Mouse (Mus musculus) kidney, embryonic 16.5 days (tissue): ENCODE measurements around the gene Robo2. TPM values are rescaled to one million over a fixed set of nuclear protein-coding genes. Genes with fewer than 3 reads are reported as not detected.
A peak's percentile ranks its signal among the peaks of the same experiment; 100 is the strongest.

Source experiments
- ATAC-seq: fragments of 200-750 bp; cut with Nextera tagmentation; 2 replicates; pipeline ENCODE4 v1.8.0; 2017; ENCODE audit warnings: moderate TSS enrichment; ENCODE audit not compliant: low FRiP score, low TSS enrichment
- H3K27ac ChIP-seq: fragments of 300-500 bp; sonication (generic); 2 replicates; pipeline ENCODE4 v1.5.1; 2014; ENCODE audit warnings: low read length
- H3K27me3 ChIP-seq: fragments of 300-500 bp; sonication (generic); 2 replicates; pipeline ENCODE4 v1.6.1; 2014; ENCODE audit warnings: low read length, control low read depth, mixed read lengths; ENCODE audit not compliant: insufficient read depth
- H3K36me3 ChIP-seq: fragments of 300-500 bp; sonication (generic); 2 replicates; pipeline ENCODE4 v1.6.1; 2014; ENCODE audit warnings: low read length, control low read depth, mixed read lengths; ENCODE audit not compliant: insufficient read depth
- H3K4me1 ChIP-seq: fragments of 300-500 bp; sonication (generic); 2 replicates; pipeline ENCODE4 v1.6.1; 2014; ENCODE audit warnings: low read length, control low read depth, mixed read lengths; ENCODE audit not compliant: insufficient read depth
- H3K4me2 ChIP-seq: fragments of 300-500 bp; sonication (generic); replicated peaks from 2 replicates; pipeline ENCODE4 v1.6.1; 2014; ENCODE audit warnings: low read depth, low read length
- H3K4me3 ChIP-seq: fragments of 300-500 bp; sonication (generic); 2 replicates; pipeline ENCODE4 v1.5.1; 2014; ENCODE audit warnings: mild to moderate bottlenecking, low read length
- H3K9ac ChIP-seq: fragments of 300-500 bp; sonication (generic); replicated peaks from 2 replicates; pipeline ENCODE4 v1.6.1; 2014; ENCODE audit warnings: low read length
- H3K9me3 ChIP-seq: fragments of 300-500 bp; sonication (generic); 2 replicates; pipeline ENCODE4 v1.6.1; 2016; ENCODE audit warnings: low read length, control low read depth
- WGBS: fragments of 180-500 bp; shearing (Covaris S2); extraction: QIAGEN DNeasy Blood & Tissue Kit; methylation state at CpG from one replicate; pipeline ENCODE4 v1.1.7; 2014; 5-methylcytosine and 5-hydroxymethylcytosine counted together
- polyA plus RNA-seq: library from polyadenylated mRNA; unstranded; fragments of >200 nt; fragmentation: Nextera tagmentation; extraction: Ambion mirVana; gene quantifications from 2 replicates; pipeline ENCODE4 v1.2.1, GENCODE M21; 2015

The Robo2 gene
- polyA plus RNA-seq, 1 experiment from 2014 or later: 83.4 TPM

DNA sequence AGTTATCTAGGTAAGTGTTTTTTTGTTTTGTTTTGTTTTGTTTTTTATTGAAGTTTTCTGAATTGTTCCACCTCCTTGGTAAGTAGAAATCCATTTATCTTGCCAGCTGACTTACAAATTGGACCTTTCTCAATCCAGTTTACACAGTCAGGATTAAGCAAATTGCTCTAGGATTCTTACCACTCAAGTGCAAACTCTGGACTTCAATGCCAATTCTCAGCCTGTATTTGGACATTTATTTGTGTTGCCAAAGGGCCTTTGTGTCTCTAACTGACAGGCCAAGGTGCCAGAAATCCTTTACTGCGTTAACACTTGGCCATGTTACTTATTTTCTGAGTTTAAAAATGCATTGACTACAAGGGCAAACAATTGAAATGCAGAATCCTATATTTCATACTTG lies 38.7 kb downstream of the Robo2 start:
- WGBS: 88% methylated on average over 1 of the region's 1 CpGs
- H3K4me1 ChIP-seq: no peaks in the 10 kb centered on the region
- H3K27me3 ChIP-seq: no peaks in the 10 kb centered on the region
- no peak overlapping the region for H3K27ac ChIP-seq
- no peak overlapping the region for H3K9ac ChIP-seq
- H3K9me3 ChIP-seq: no peaks in the 10 kb centered on the region
- no peaks in the 10 kb centered on the region for H3K36me3 ChIP-seq
- no peak overlapping the region for H3K4me3 ChIP-seq
- H3K4me2 ChIP-seq: no peak overlapping the region
- no peak for ATAC-seq

DNA sequence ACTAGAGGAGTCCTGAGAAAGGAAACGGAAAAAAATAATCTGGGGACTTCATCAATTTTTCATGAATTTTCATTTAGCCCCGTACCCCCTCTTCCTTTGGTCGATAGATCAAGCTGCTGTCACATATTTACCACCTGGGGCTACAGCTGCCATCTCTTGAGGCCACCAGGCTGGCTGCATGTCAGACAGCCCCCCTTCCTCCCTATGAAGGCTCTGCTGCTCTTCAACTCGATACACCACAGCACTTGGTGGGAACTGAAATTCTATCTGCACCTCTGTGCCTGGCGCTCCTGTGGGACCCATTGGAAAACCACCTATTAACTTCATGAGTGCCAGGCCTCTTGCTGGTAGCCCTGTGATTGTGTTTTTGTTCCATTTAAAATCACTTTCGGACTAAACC lies 63.2 kb downstream of the Robo2 start:
- 50% methylated on average over 6 of the region's 6 CpGs for WGBS
- H3K27ac ChIP-seq: no peak overlapping the region

DNA sequence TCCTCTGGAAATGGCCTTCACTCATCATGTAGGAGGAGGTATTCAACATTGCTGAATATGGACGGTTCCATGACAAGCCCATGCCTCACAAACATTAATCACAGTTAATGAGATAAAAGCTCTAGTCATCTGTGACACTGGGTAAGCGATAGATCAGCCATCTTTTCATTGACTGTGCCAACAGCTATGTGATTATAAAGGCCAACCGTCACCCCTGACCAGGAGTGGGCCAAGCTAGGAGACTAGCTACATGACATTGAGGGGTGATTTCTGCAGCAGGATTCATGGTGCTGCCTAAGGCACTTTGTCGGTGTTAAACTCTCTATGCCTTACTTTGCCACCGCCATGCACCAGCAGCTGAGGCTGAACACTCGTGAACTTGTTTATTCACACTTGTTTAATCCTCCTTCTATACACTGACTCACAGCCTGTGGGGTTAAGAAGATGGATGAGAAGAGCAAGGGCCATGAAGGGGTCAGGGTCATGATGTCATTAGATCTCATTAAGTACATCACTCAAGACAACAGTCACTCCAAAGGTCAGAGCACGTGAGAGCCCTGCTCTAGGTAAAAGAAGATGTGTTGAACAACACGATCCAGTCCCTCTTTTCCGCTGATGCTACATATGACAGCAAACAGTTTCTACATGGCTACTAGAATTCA lies 72.5 kb downstream of the Robo2 start:
- Histone ChIP-seq H3K4me2 (no peak overlapping the region), H3K9ac (no peak overlapping the region), H3K27ac (no peak overlapping the region), H3K9me3 (no peaks in the 10 kb centered on the region), H3K4me3 (no peak overlapping the region), H3K36me3 (no peaks in the 10 kb centered on the region), H3K4me1 (no peaks in the 10 kb centered on the region), H3K27me3 (no peaks in the 10 kb centered on the region)
- ATAC-seq: no peak
- 55% methylated on average over 9 of the region's 9 CpGs for WGBS

More for the DNA sequence above, 63.2 kb downstream of the Robo2 start:
- H3K27me3 ChIP-seq: no peaks in the 10 kb centered on the region
- ATAC-seq: peak; percentile 70; the same call in 1 of the 2 replicates
- no peaks in the 10 kb centered on the region for H3K4me1 ChIP-seq
- peaks cover 3% of the 10 kb centered on the region; the same call in 1 of the 2 replicates for H3K36me3 ChIP-seq
- H3K9ac ChIP-seq: no peak overlapping the region
- H3K9me3 ChIP-seq: no peaks in the 10 kb centered on the region
- H3K4me2 ChIP-seq: no peak overlapping the region
- no peak overlapping the region for H3K4me3 ChIP-seq

DNA sequence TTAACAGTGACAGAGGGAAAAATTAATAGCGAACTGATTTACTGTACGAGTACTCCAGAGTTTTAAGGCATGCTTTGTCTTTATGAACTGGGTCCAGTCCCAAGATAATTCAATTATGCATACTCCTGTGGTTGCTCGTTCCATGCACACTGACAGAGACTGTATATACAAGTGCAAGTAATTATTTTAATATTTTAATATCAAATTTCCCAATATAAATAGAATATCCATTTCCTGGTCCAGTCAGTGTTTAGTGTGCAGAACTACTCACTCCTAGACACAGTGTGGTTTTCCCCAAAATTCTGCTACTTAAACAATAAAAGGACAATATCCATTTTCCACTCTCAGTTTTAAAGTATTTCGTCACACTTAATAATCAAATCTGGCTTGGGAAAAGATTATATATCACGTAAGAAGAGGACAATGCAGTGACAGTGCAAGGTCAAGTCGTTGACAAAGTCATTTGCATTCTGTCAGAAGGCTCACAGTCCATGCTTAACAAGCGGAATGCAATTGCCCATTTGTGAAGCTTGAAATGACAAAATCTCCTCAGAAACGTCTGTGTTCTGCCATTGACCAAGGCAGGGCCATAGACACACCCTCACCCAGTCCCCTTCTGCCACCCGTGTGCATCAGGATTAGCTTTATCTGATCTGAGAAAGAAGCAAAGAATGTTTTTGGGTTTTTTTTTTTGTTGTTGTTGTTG lies 89.8 kb downstream of the Robo2 start:
- Histone ChIP-seq H3K4me3 (no peak overlapping the region), H3K27ac (no peak overlapping the region), H3K36me3 (no peaks in the 10 kb centered on the region), H3K27me3 (no peaks in the 10 kb centered on the region), H3K9me3 (no peaks in the 10 kb centered on the region), H3K4me2 (no peak overlapping the region), H3K4me1 (no peaks in the 10 kb centered on the region), H3K9ac (no peak overlapping the region)
- ATAC-seq: no peak
- 72% methylated on average over 9 of the region's 9 CpGs for WGBS

DNA sequence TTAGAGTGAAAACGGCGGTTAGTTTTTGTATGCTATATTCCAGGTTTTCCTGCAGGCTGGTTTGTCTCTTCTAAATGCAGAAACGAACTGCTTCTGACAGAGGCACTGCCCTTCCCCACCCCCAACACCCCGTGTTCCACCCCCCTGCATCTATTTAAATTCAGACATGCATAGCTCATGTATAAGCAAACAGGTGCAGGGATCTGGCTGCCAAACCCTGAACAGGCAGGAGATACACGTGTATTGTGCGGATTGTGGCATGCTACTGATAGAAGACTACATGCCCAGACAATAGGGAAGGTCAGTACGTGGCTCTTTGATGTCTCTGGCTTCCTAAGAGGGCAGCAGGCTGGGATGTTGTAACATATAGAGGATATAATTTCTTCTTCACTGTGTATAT lies 95.5 kb downstream of the Robo2 start:
- no peak overlapping the region for H3K4me3 ChIP-seq
- H3K4me2 ChIP-seq: no peak overlapping the region
- H3K4me1 ChIP-seq: no peaks in the 10 kb centered on the region
- H3K9ac ChIP-seq: no peak overlapping the region
- no peak overlapping the region for H3K27ac ChIP-seq
- no peaks in the 10 kb centered on the region for H3K27me3 ChIP-seq
- no peaks in the 10 kb centered on the region for H3K36me3 ChIP-seq
- H3K9me3 ChIP-seq: no peaks in the 10 kb centered on the region
- WGBS: 69% methylated on average over 7 of the region's 7 CpGs
- ATAC-seq: no peak

DNA sequence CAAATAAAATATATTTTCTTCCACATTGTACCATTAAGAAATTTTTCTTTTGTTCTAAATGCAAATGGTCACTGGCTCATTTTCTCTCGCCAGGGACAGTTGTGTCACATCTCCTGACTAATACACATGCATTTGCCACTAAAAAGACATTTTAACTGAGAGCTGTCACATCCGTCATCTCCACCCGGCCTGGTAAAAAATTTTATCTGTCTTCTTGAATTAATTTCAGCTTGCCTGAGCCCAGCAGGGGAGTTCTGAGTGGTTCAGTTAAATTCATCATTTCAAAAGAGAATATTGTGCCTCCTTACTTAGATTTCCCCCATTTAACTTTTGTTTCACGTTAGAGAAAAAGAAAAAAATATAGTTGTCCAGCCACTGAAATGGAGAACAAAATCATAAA lies 98.4 kb downstream of the Robo2 start:
- no peak overlapping the region for H3K27ac ChIP-seq
- H3K4me1 ChIP-seq: no peaks in the 10 kb centered on the region
- no peaks in the 10 kb centered on the region for H3K36me3 ChIP-seq
- H3K9me3 ChIP-seq: no peaks in the 10 kb centered on the region
- no peak for ATAC-seq
- no peak overlapping the region for H3K4me3 ChIP-seq
- 70% methylated on average over 4 of the region's 4 CpGs for WGBS
- H3K4me2 ChIP-seq: no peak overlapping the region
- H3K27me3 ChIP-seq: no peaks in the 10 kb centered on the region
- H3K9ac ChIP-seq: no peak overlapping the region

DNA sequence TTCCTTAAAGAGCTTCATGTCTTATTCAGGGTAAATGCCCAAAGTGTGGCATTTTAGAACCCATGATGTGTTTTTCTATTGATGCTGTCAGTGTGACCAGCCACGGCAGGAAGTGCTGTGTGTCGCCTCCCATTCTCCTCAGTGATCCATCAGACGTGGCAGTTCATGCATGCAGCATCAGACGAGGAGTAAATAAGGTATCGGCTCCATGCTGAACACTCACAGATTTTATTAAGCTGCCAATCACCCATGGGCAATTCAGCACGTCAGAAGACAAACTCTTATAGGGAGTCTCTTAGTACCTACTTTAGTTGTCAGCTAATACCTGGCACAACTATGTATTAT lies 104.1 kb downstream of the Robo2 start:
- Histone ChIP-seq H3K9me3 (no peaks in the 10 kb centered on the region), H3K27ac (no peak overlapping the region), H3K9ac (no peak overlapping the region), H3K4me1 (no peaks in the 10 kb centered on the region), H3K36me3 (no peaks in the 10 kb centered on the region), H3K4me3 (no peak overlapping the region), H3K27me3 (no peaks in the 10 kb centered on the region), H3K4me2 (no peak overlapping the region)
- 37% methylated on average over 6 of the region's 6 CpGs for WGBS
- no peak for ATAC-seq

DNA sequence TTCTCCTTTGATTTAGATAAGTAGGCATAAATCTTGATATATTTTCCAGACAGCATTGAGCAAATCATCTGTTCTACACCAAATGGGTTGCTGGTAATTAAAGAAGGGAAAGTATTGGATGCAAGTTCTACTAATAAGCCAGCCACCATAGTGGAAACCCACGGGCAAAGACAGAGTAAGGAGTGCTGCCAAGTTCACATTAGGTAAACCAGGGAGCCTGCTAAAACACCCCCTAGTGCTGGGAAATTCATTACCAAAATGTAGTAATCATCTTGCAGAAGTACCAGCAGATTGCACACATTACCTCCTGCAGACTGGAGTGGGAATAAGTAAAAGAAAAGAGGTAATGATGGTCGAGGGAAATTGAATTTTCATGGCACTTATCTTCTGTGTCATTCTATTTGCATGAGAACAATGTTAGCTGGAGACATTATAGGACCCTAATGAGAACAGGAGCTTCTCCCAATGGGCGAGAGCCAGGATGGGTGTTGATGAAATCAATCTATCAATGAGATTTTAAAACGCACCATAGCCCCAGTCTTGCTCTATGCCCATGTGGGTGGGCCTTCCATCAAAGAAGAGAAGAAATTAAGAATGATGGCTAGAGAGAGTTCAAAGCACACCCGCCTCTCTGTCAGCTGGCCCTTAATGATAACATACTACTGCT lies 104.6 kb downstream of the Robo2 start:
- no peaks in the 10 kb centered on the region for H3K4me1 ChIP-seq
- no peak for ATAC-seq
- H3K27ac ChIP-seq: no peak overlapping the region
- no peak overlapping the region for H3K9ac ChIP-seq
- H3K4me3 ChIP-seq: no peak overlapping the region
- H3K27me3 ChIP-seq: no peaks in the 10 kb centered on the region
- no peaks in the 10 kb centered on the region for H3K36me3 ChIP-seq
- H3K9me3 ChIP-seq: no peaks in the 10 kb centered on the region
- no peak overlapping the region for H3K4me2 ChIP-seq
- WGBS: 65% methylated on average over 5 of the region's 5 CpGs

DNA sequence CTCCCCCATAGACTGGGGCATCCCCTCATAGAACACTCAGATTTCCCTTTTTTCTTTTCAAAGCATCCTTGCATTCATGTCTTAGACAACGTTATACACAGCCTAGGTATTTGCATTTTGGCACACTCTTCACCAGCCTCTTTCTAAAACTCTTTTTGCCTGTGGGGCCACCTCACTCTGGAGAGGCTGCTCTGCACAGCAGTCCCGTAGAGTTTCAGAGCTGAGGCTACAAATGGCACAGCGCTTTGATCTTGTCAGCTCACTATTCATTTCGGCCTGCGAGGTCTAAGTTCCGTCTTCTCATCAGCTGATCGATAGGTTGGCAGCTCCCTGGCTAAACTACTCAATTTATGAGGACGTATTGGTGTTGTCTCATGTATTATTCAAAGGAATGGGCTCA lies 123.7 kb downstream of the Robo2 start:
- H3K27me3 ChIP-seq: no peaks in the 10 kb centered on the region
- H3K4me2 ChIP-seq: no peak overlapping the region
- no peak overlapping the region for H3K9ac ChIP-seq
- H3K9me3 ChIP-seq: no peaks in the 10 kb centered on the region
- no peaks in the 10 kb centered on the region for H3K36me3 ChIP-seq
- no peak overlapping the region for H3K4me3 ChIP-seq
- H3K4me1 ChIP-seq: 0 out of 2 replicates have a peak, but pooled peaks cover 4% of the 10 kb centered on the region
- WGBS: 78% methylated on average over 8 of the region's 8 CpGs
- ATAC-seq: no peak
- no peak overlapping the region for H3K27ac ChIP-seq

DNA sequence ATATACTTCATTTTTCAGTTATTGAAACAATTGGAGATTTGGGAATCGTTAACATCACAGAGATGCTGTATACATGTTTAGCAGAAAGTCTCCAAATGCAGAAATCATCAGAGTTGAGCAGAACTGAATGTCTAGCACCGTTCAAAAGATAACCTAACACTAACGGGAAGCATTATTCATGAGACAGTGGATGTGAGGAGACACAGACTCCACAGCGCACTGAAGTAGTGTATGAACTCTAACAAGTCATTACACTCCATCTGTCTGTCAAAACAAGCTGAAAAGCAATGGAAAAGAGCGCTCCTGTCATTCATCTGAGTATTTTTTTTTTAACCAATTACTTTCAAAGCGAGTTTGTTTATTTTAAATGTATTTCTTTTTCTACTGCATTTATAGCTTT lies 129.1 kb downstream of the Robo2 start:
- no peak overlapping the region for H3K4me3 ChIP-seq
- no peak overlapping the region for H3K4me2 ChIP-seq
- WGBS: 74% methylated on average over 6 of the region's 6 CpGs
- H3K27me3 ChIP-seq: no peaks in the 10 kb centered on the region
- ATAC-seq: no peak
- H3K4me1 ChIP-seq: 0 out of 2 replicates have a peak, but pooled peaks cover 4% of the 10 kb centered on the region
- no peak overlapping the region for H3K9ac ChIP-seq
- H3K36me3 ChIP-seq: no peaks in the 10 kb centered on the region
- H3K9me3 ChIP-seq: no peaks in the 10 kb centered on the region
- H3K27ac ChIP-seq: no peak overlapping the region
